Mouse (Mus musculus) kidney, adult 2 months (tissue): ENCODE data around the gene Shb.

Experiments used
- CTCF ChIP-seq: fragments of 200-500 bp; conservative IDR thresholded peaks from 2 replicates; pipeline ENCODE4 v1.5.1; 2011; ENCODE audit warnings: low read depth, mild to moderate bottlenecking, control low read depth, low read length, moderate library complexity, mixed read lengths; ENCODE audit not compliant: insufficient read depth, insufficient read length
- POLR2A ChIP-seq: fragments of 200-500 bp; IDR thresholded peaks from one replicate; pipeline ENCODE4 v1.6.1; 2011; ENCODE audit warnings: low read depth, low read length, control low read depth

- TF ChIP-seq POLR2A = no peak
- TF ChIP-seq CTCF = no peak
Observed at GRCm38 (mm10) chr4:45431316-45431715, 101.0 kb downstream of the Shb start.
